Mouse (Mus musculus) hindbrain, embryonic 10.5 days (tissue): Measurements from ENCODE around the gene Jund. TPM values are rescaled to one million over a fixed set of nuclear protein-coding genes. Genes with fewer than 3 reads are reported as not detected.

Experiments
- DNase-seq: peaks from one replicate; pipeline ENCODE4 v3.0.0-alpha.2; 2017; ENCODE audit warnings: low spot score
- H3K27ac ChIP-seq: fragments of 300-500 bp; sonication (generic); 2 replicates; pipeline ENCODE4 v1.5.1; 2016; ENCODE audit warnings: mild to moderate bottlenecking, moderate library complexity
- H3K27me3 ChIP-seq: fragments of 300-500 bp; sonication (generic); 2 replicates; pipeline ENCODE4 v1.6.1; 2016; ENCODE audit warnings: mild to moderate bottlenecking; ENCODE audit not compliant: poor library complexity, insufficient read depth, severe bottlenecking
- H3K36me3 ChIP-seq: fragments of 300-500 bp; sonication (generic); 2 replicates; pipeline ENCODE4 v1.6.1; 2016; ENCODE audit warnings: mild to moderate bottlenecking, moderate library complexity
- H3K4me1 ChIP-seq: fragments of 300-500 bp; sonication (generic); replicated peaks from 2 replicates; pipeline ENCODE4 v1.6.1; 2016; ENCODE audit warnings: mild to moderate bottlenecking
- H3K4me3 ChIP-seq: fragments of 300-500 bp; sonication (generic); 2 replicates; pipeline ENCODE4 v1.5.1; 2016; ENCODE audit warnings: mild to moderate bottlenecking, moderate library complexity
- H3K9me3 ChIP-seq: fragments of 300-500 bp; sonication (generic); 2 replicates; pipeline ENCODE4 v1.6.1; 2016; ENCODE audit warnings: mild to moderate bottlenecking, moderate library complexity
- WGBS: fragments of 180-500 bp; shearing (Covaris S2); methylation state at CpG from one replicate; pipeline ENCODE4 v1.1.7; 2016; 5-methylcytosine and 5-hydroxymethylcytosine counted together
- polyA plus RNA-seq: library from polyadenylated mRNA; unstranded; fragments of >200 nt; fragmentation: Nextera tagmentation; extraction: Ambion mirVana; gene quantifications from 2 replicates; pipeline ENCODE4 v1.2.1, GENCODE M21; 2016

The Jund gene
- polyA plus RNA-seq, 1 experiment from 2014 or later: 128 TPM

GRCm38 (mm10) chr8:70679404-70679803, 19.3 kb upstream of the Jund start:
- Histone ChIP-seq H3K4me3 (no peak overlapping the region), H3K9me3 (no peaks in the 10 kb centered on the region), H3K4me1 (peaks cover 22% of the 10 kb centered on the region), H3K36me3 (peaks cover 41% of the 10 kb centered on the region), H3K27me3 (peaks cover under 1% of the 10 kb centered on the region; the same call in 1 of the 2 replicates), H3K27ac (no peak overlapping the region)
- WGBS: 86% methylated on average over 4 of the region's 4 CpGs
- DNase-seq: no peak

DNA sequence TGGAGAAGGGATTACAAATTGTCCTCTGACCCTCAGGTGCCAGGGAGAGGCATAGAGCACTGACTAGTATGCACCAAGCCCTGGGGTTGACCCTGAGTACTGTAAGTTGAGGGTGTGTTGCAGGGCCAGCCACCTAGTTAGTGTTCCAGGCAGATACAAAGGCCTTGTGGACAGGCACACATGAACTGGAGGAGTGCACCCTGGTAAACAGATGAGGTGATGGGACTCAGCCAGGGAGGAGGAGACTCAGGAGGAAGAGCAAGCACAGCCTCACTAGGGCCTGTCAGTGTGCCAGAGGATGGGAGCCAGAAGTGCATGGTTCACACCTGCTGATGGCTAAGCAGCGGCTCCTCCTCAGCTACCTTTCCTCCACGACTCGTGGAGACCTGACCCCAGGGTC, 18.7 kb upstream of the Jund start:
- 82% methylated on average over 3 of the region's 3 CpGs for WGBS
- Histone ChIP-seq H3K4me1 (peaks cover 21% of the 10 kb centered on the region), H3K27ac (0 out of 2 replicates have a peak overlapping the region, but pooled peaks have one; percentile 24), H3K36me3 (peaks cover 41% of the 10 kb centered on the region), H3K27me3 (peaks cover 3% of the 10 kb centered on the region; the same call in 1 of the 2 replicates), H3K4me3 (no peak overlapping the region), H3K9me3 (no peaks in the 10 kb centered on the region)
- no peak for DNase-seq

- H3K27ac ChIP-seq: no peak overlapping the region
- peaks cover 21% of the 10 kb centered on the region for H3K4me1 ChIP-seq
- H3K9me3 ChIP-seq: no peaks in the 10 kb centered on the region
- peaks cover 34% of the 10 kb centered on the region for H3K36me3 ChIP-seq
- WGBS: 75% methylated on average over 3 of the region's 3 CpGs
- DNase-seq: no peak
- H3K27me3 ChIP-seq: peaks cover 3% of the 10 kb centered on the region; the same call in 1 of the 2 replicates
- no peak overlapping the region for H3K4me3 ChIP-seq
Observed at GRCm38 (mm10) chr8:70681410-70681809, 17.3 kb upstream of the Jund start.

GRCm38 (mm10) chr8:70682193-70682592, 16.6 kb upstream of the Jund start:
- Histone ChIP-seq H3K4me3 (peak overlapping the region; percentile 10; the same call in 1 of the 2 replicates), H3K9me3 (no peaks in the 10 kb centered on the region), H3K27ac (peak overlapping the region; percentile 63), H3K36me3 (peaks cover 29% of the 10 kb centered on the region), H3K27me3 (peaks cover 3% of the 10 kb centered on the region; the same call in 1 of the 2 replicates), H3K4me1 (peaks cover 21% of the 10 kb centered on the region)
- WGBS: 10% methylated on average over 19 of the region's 19 CpGs
- peak; percentile 43 for DNase-seq

- H3K27ac ChIP-seq: peak overlapping the region; percentile 63
- WGBS: 73% methylated on average over 3 of the region's 3 CpGs
- no peak for DNase-seq
- H3K4me3 ChIP-seq: peak overlapping the region; percentile 10; the same call in 1 of the 2 replicates
- peaks cover 24% of the 10 kb centered on the region for H3K36me3 ChIP-seq
- peaks cover 22% of the 10 kb centered on the region for H3K4me1 ChIP-seq
- H3K27me3 ChIP-seq: peaks cover 3% of the 10 kb centered on the region; the same call in 1 of the 2 replicates
- no peaks in the 10 kb centered on the region for H3K9me3 ChIP-seq
Observed at GRCm38 (mm10) chr8:70682692-70683091, 16.1 kb upstream of the Jund start.

GRCm38 (mm10) chr8:70684291-70684690, 14.5 kb upstream of the Jund start:
- no peaks in the 10 kb centered on the region for H3K9me3 ChIP-seq
- H3K27ac ChIP-seq: no peak overlapping the region
- no peak for DNase-seq
- peaks cover 29% of the 10 kb centered on the region for H3K4me1 ChIP-seq
- peaks cover 3% of the 10 kb centered on the region; the same call in 1 of the 2 replicates for H3K27me3 ChIP-seq
- peaks cover 8% of the 10 kb centered on the region for H3K36me3 ChIP-seq
- H3K4me3 ChIP-seq: no peak overlapping the region
- 49% methylated on average over 7 of the region's 7 CpGs for WGBS

DNA sequence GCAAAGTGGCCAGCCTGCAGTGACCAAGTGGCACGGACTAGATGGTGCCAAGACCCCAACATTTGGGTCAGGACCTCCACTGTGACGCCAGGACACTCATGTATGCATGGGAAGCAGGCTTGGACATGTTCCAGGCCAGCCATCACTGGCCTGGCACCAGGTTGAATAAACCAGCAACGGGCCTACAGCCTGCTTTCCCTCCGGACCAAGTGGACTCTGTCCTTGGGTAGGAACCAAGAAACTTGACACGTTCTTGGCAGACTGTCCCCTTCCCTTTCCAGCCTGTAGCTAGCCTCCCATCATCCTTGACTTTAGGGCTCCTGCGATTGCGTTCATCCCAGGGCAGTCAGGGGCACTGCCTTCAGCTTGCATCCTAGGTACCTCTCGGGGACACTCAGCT, 11.2 kb upstream of the Jund start:
- no peak for DNase-seq
- Histone ChIP-seq H3K27me3 (0 out of 2 replicates have a peak, but pooled peaks cover 3% of the 10 kb centered on the region), H3K36me3 (no peaks in the 10 kb centered on the region), H3K9me3 (no peaks in the 10 kb centered on the region), H3K4me3 (no peak overlapping the region), H3K4me1 (peaks cover 50% of the 10 kb centered on the region), H3K27ac (peak overlapping the region; percentile 45; the same call in 1 of the 2 replicates)
- 92% methylated on average over 8 of the region's 8 CpGs for WGBS

GRCm38 (mm10) chr8:70688136-70688535, 10.6 kb upstream of the Jund start:
- no peaks in the 10 kb centered on the region for H3K9me3 ChIP-seq
- no peak for DNase-seq
- no peak overlapping the region for H3K4me3 ChIP-seq
- H3K36me3 ChIP-seq: no peaks in the 10 kb centered on the region
- 91% methylated on average over 3 of the region's 3 CpGs for WGBS
- peak overlapping the region; percentile 45; the same call in 1 of the 2 replicates for H3K27ac ChIP-seq
- H3K27me3 ChIP-seq: 0 out of 2 replicates have a peak, but pooled peaks cover 3% of the 10 kb centered on the region
- H3K4me1 ChIP-seq: peaks cover 50% of the 10 kb centered on the region

GRCm38 (mm10) chr8:70689892-70690390, 8.8 kb upstream of the Jund start:
- Histone ChIP-seq H3K4me1 (peaks cover 49% of the 10 kb centered on the region), H3K9me3 (no peaks in the 10 kb centered on the region), H3K4me3 (no peak overlapping the region), H3K27ac (peak overlapping the region; percentile 62), H3K36me3 (no peaks in the 10 kb centered on the region), H3K27me3 (peaks cover 15% of the 10 kb centered on the region)
- no peak for DNase-seq
- 87% methylated on average over 5 of the region's 5 CpGs for WGBS

DNA sequence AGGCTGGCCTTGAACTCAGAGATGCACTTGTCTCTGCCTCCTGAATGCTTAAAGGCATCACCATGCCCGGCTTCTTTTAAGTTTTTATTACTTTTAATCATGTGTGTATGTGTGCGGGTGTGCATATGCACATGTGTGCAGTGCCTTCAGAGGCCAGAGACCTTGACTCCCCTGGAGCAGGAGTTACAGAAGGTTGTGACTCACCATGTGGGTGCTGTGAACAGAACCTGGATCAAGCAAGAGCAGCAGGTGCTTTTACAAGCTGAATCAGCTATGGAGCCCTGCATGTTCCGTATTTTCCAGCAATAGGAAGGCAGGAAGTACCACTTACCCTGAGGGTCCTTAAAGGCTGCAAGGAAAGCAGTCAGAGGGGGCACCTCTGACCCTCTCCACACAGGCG, 7.5 kb upstream of the Jund start:
- H3K4me1 ChIP-seq: peaks cover 62% of the 10 kb centered on the region

GRCm38 (mm10) chr8:70691727-70692231, 7.0 kb upstream of the Jund start:
- peaks cover 33% of the 10 kb centered on the region for H3K27me3 ChIP-seq
- peak overlapping the region; percentile 45 for H3K4me3 ChIP-seq
- WGBS: 1% methylated on average over 20 of the region's 20 CpGs
- H3K4me1 ChIP-seq: peaks cover 68% of the 10 kb centered on the region
- peak overlapping the region; percentile 98 for H3K27ac ChIP-seq
- peak; percentile 92 for DNase-seq
- H3K36me3 ChIP-seq: no peaks in the 10 kb centered on the region
- no peaks in the 10 kb centered on the region for H3K9me3 ChIP-seq

More for the DNA sequence above, 7.5 kb upstream of the Jund start:
- WGBS: 56% methylated on average over 4 of the region's 4 CpGs
- peaks cover 28% of the 10 kb centered on the region for H3K27me3 ChIP-seq
- peak overlapping the region; percentile 98 for H3K27ac ChIP-seq
- H3K9me3 ChIP-seq: no peaks in the 10 kb centered on the region
- no peaks in the 10 kb centered on the region for H3K36me3 ChIP-seq
- no peak for DNase-seq
- peak overlapping the region; percentile 45 for H3K4me3 ChIP-seq

- Histone ChIP-seq H3K27me3 (peaks cover 34% of the 10 kb centered on the region), H3K9me3 (no peaks in the 10 kb centered on the region), H3K36me3 (no peaks in the 10 kb centered on the region), H3K4me1 (peaks cover 78% of the 10 kb centered on the region), H3K4me3 (no peak overlapping the region), H3K27ac (peak overlapping the region; percentile 56; the same call in 1 of the 2 replicates)
- no peak for DNase-seq
- 78% methylated on average over 5 of the region's 5 CpGs for WGBS
Observed at GRCm38 (mm10) chr8:70693636-70694035, 5.1 kb upstream of the Jund start.

DNA sequence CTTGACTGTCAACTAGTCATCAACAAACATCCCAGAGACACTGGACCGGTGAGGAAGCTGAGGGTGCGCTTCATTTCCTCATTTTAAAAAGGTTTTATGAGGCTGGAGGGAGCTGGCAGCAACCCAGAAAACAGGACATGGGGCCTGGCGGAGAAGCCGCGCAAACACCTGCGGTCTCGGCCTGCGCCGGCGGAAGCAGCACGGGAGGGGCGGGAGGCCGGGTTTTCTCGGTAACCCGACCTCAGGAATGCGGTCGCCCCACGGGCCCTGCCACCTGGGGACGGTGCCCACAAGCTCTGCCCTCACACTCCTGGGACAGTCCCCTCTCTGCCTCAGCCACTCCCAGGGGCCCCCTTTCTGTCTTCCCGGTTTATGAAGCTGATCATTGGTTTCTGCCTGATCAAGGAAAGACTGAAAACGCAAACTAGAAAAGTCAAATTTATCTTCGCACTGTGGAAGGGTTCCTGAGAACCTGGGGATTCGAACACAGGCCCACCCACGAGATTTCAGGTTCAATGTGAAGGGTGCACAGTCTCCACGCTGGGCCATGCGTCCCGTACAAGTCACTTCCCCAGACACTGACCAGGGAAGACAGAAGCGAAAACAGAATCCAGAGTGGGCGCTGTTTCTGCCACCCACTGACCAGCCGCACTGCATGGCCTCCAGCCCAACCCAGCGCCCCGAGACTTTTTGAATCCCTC, 3.3 kb upstream of the Jund start:
- H3K36me3 ChIP-seq: no peaks in the 10 kb centered on the region
- peak overlapping the region; percentile 5 for H3K4me3 ChIP-seq
- peak; percentile 30 for DNase-seq
- no peaks in the 10 kb centered on the region for H3K9me3 ChIP-seq
- peaks cover 70% of the 10 kb centered on the region for H3K4me1 ChIP-seq
- H3K27ac ChIP-seq: peak overlapping the region; percentile 98; the same call in 1 of the 2 replicates
- H3K27me3 ChIP-seq: peaks cover 34% of the 10 kb centered on the region
- 28% methylated on average over 32 of the region's 32 CpGs for WGBS
